Mouse (Mus musculus): ENCODE results near the gene Spx. TPM values are rescaled to one million over a fixed set of nuclear protein-coding genes. Genes with fewer than 3 reads are reported as not detected.

Gene Spx
- total and polyA plus RNA-seq, 2 experiments from 2014 or later = 3.6 to 3.7 TPM

DNA sequence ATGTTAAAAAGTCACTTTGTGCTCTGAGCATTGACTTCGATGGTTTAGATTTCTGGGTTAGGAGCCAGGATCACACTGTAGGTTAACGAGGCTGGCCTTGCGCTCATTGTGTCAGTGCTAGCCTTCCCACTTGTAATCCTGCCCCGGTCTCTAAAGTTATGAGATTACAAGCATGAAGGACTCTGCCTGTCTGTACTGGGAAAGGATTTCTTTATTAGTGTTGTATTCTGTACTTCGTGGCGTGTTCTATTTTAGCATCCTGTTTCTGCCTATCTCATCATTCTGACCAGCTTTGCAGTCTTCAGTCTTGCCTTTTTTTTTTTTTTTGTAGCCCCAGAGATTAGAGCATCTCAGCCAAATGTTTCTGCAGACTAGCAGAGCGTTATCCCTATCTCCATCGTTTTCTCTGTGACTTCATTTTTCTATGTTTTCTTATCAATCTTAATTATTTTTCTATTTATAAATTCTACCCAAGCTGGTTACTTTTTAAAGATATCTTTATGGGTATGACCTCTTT lies 25.4 kb upstream of the Spx start:
- Histone ChIP-seq H3K9ac (replicated peaks; ENCODE audit: low read length) (peak overlapping the region; percentile 85), H3K9me3 (ENCODE audit: low read length) (no peaks in the 10 kb centered on the region), H3K4me3 (ENCODE audit: low read length) (peak overlapping the region; percentile 97), H3K27me3 (ENCODE audit: insufficient read depth, low read length) (no peaks in the 10 kb centered on the region), H3K36me3 (ENCODE audit: insufficient read depth, low read length) (no peaks in the 10 kb centered on the region), H3K4me2 (ENCODE audit: low read depth, low read length) (peak overlapping the region; percentile 89), H3K27ac (no peak overlapping the region), H3K4me1 (ENCODE audit: insufficient read depth, low read length) (0 out of 2 replicates have a peak, but pooled peaks cover 3% of the 10 kb centered on the region)
- WGBS = 22% methylated on average over 8 of the region's 8 CpGs
- DNase-seq (ENCODE audit: low spot score) (no peak), ATAC-seq (no peak)
- no peak for TF ChIP-seq CTCF (IDR thresholded peaks at IDR 0.05; ENCODE audit: low read depth)

DNA sequence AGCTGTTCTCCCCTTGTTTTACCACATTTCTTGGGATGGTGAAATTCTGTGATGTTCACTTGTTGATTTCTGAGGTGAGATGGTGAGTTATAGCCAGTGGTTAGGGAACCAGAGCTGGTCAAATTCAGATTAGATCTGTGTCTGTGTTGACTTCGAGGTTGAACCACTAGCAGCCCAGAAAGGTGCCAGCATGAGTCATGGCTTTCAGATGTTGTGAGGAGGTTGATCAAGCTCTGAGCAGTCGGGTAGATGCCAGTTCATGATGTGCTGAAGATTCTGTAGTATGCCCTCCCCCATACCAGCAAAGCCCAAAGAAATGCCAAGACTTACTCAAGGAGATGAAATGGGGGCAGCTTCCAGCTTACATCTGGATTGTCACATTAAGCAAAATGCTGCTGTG lies 24.1 kb upstream of the Spx start:
- H3K4me1 ChIP-seq (ENCODE audit: insufficient read depth, low read length) = 0 out of 2 replicates have a peak, but pooled peaks cover 3% of the 10 kb centered on the region
- DNase-seq (ENCODE audit: low spot score) (no peak), ATAC-seq (no peak)
- H3K4me2 ChIP-seq (ENCODE audit: low read depth, low read length) = no peak overlapping the region
- H3K4me3 ChIP-seq (ENCODE audit: low read length) = no peak overlapping the region
- H3K36me3 ChIP-seq (ENCODE audit: insufficient read depth, low read length) = no peaks in the 10 kb centered on the region
- no peaks in the 10 kb centered on the region for H3K27me3 ChIP-seq (ENCODE audit: insufficient read depth, low read length)
- TF ChIP-seq CTCF (IDR thresholded peaks at IDR 0.05; ENCODE audit: low read depth) = no peak
- H3K9me3 ChIP-seq (ENCODE audit: low read length) = no peaks in the 10 kb centered on the region
- 92% methylated on average over 2 of the region's 2 CpGs for WGBS
- no peak overlapping the region for H3K9ac ChIP-seq (replicated peaks; ENCODE audit: low read length)
- H3K27ac ChIP-seq = no peak overlapping the region

DNA sequence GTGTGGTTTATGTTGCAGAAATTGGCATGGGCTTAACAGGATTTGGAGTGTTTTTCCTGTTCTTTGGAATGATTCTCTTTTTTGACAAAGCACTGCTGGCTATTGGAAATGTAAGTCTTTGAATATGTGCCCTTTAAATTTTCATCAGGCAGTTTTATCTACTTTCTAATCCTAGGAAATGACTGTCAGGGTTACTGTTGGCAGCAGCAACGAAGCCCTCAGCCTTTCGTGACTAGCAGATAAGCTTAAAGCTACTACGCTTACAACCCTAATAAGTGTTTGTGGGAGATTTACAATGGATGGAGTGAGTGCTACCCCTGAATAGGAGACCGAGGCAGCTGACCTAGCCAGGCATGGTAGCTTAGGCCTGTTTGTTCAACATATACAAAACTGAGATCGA lies 20.9 kb upstream of the Spx start:
- H3K4me2 ChIP-seq (ENCODE audit: low read depth, low read length) = no peak overlapping the region
- no peak overlapping the region for H3K9ac ChIP-seq (replicated peaks; ENCODE audit: low read length)
- H3K27ac ChIP-seq = no peak overlapping the region
- TF ChIP-seq CTCF (IDR thresholded peaks at IDR 0.05; ENCODE audit: low read depth) = no peak
- peaks cover 2% of the 10 kb centered on the region; the same call in 1 of the 2 replicates for H3K36me3 ChIP-seq (ENCODE audit: insufficient read depth, low read length)
- DNase-seq (ENCODE audit: low spot score) (no peak), ATAC-seq (no peak)
- no peaks in the 10 kb centered on the region for H3K4me1 ChIP-seq (ENCODE audit: insufficient read depth, low read length)
- H3K9me3 ChIP-seq (ENCODE audit: low read length) = no peaks in the 10 kb centered on the region
- 91% methylated on average over 5 of the region's 5 CpGs for WGBS
- no peak overlapping the region for H3K4me3 ChIP-seq (ENCODE audit: low read length)
- no peaks in the 10 kb centered on the region for H3K27me3 ChIP-seq (ENCODE audit: insufficient read depth, low read length)

DNA sequence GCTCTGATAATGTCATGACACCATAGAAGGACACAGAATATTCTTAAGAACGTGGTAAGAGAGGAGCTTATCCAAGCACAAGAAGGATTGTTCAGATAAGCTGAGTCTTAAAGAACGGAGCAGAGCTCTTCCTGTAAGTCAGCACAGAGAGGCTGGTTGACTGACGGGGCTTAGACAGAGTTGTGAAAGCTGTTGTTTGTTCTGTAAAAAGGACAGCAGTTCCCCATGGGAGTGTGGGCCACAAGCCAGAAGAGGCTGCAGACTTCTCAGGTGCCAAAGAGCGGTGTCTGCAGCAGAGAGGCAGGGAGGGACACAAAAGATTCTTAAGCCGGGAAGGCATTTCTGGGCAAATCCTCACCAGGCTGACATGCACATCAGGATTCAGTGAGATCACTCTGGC lies 18.6 kb upstream of the Spx start:
- DNase-seq (ENCODE audit: low spot score) (no peak), ATAC-seq (no peak)
- 65% methylated on average over 5 of the region's 5 CpGs for whole genome bisulfite sequencing
- Histone ChIP-seq H3K27me3 (ENCODE audit: insufficient read depth, low read length) (no peaks in the 10 kb centered on the region), H3K36me3 (ENCODE audit: insufficient read depth, low read length) (peaks cover 2% of the 10 kb centered on the region; the same call in 1 of the 2 replicates), H3K9ac (replicated peaks; ENCODE audit: low read length) (no peak overlapping the region), H3K4me1 (ENCODE audit: insufficient read depth, low read length) (no peaks in the 10 kb centered on the region), H3K4me3 (ENCODE audit: low read length) (no peak overlapping the region), H3K27ac (no peak overlapping the region), H3K4me2 (ENCODE audit: low read depth, low read length) (no peak overlapping the region), H3K9me3 (ENCODE audit: low read length) (no peaks in the 10 kb centered on the region)
- no peak for TF ChIP-seq CTCF (IDR thresholded peaks at IDR 0.05; ENCODE audit: low read depth)

DNA sequence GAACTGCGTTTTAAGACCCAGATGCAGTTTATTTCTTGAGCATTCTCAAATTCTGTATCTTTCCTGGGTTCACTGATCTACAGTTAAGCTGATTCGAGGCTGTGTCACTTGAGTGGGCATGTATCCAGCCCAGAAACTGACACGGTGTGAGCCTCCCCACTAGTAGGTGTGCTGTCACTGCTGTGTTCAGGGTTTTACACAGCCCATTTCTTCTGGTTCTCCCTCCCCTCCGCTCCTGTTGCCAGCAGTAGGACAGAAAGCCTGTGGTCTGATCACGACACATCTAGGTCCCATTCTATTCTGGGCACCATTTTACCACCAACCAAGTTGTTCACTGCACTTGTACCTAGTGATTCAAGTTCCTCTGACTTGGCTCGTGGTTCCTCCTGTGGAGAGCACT lies 17.5 kb upstream of the Spx start:
- H3K4me3 ChIP-seq (ENCODE audit: low read length) = no peak overlapping the region
- DNase-seq (ENCODE audit: low spot score) (no peak), ATAC-seq (no peak)
- TF ChIP-seq CTCF (IDR thresholded peaks at IDR 0.05; ENCODE audit: low read depth) = no peak
- H3K4me2 ChIP-seq (ENCODE audit: low read depth, low read length) = no peak overlapping the region
- no peak overlapping the region for H3K9ac ChIP-seq (replicated peaks; ENCODE audit: low read length)
- no peaks in the 10 kb centered on the region for H3K9me3 ChIP-seq (ENCODE audit: low read length)
- H3K27me3 ChIP-seq (ENCODE audit: insufficient read depth, low read length) = no peaks in the 10 kb centered on the region
- no peak overlapping the region for H3K27ac ChIP-seq
- 90% methylated on average over 6 of the region's 6 CpGs for WGBS
- H3K4me1 ChIP-seq (ENCODE audit: insufficient read depth, low read length) = no peaks in the 10 kb centered on the region
- H3K36me3 ChIP-seq (ENCODE audit: insufficient read depth, low read length) = peaks cover 10% of the 10 kb centered on the region; the same call in 1 of the 2 replicates

DNA sequence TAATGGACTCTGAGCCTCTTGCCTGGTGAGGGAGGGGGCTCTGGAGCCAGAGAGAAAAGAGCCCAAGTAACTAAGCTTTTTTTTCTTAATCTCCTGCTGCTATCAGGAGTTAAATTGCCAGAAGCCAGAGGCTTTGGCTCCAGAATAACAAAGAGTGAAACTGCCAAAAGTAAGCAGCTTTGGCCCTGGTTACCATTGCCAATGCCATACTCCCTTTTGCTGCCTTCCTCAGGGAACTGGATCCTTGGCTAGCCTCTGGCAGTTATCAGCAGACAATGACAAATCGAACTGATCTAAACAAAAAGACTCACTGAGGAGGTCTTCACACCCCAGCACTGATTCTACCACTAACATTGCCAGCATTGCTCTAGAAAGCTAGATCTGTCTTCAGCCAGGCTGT lies 2.1 kb upstream of the Spx start:
- DNase-seq (ENCODE audit: low spot score) = peak; percentile 61
- 0 out of 2 replicates have a peak, but pooled peaks have one; percentile 29 for ATAC-seq
- Histone ChIP-seq H3K4me3 (ENCODE audit: low read length) (no peak overlapping the region), H3K27me3 (ENCODE audit: insufficient read depth, low read length) (peaks cover 19% of the 10 kb centered on the region; the same call in 1 of the 2 replicates), H3K9ac (replicated peaks; ENCODE audit: low read length) (no peak overlapping the region), H3K36me3 (ENCODE audit: insufficient read depth, low read length) (no peaks in the 10 kb centered on the region), H3K4me1 (ENCODE audit: insufficient read depth, low read length) (no peaks in the 10 kb centered on the region; the same call in 1 of the 2 replicates), H3K27ac (no peak overlapping the region), H3K4me2 (ENCODE audit: low read depth, low read length) (no peak overlapping the region), H3K9me3 (ENCODE audit: low read length) (no peaks in the 10 kb centered on the region)
- TF ChIP-seq CTCF (IDR thresholded peaks at IDR 0.05; ENCODE audit: low read depth) = no peak
- 15% methylated on average over 1 of the region's 1 CpGs for WGBS

DNA sequence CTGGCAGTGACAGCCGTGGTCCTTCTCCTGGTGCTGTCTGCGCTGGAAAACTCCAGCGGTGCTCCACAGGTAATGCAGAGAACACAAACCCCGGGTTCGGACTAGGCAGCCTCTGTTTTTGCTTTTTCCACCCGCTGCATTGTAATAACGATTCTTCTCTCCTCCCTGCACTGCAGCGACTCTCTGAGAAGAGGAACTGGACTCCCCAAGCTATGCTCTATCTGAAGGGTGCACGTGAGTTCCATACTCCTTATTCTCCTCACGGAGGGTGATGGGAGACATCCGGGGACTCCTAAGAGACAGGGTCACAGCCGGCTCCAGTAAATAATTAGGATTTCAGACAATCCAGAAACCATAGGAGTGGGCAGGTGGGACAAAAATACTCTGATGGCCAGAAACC lies 604 bp downstream of the Spx start:
- ATAC-seq (no peak), DNase-seq (ENCODE audit: low spot score) (no peak)
- Histone ChIP-seq H3K9me3 (ENCODE audit: low read length) (no peaks in the 10 kb centered on the region), H3K9ac (replicated peaks; ENCODE audit: low read length) (no peak overlapping the region), H3K4me1 (ENCODE audit: insufficient read depth, low read length) (no peaks in the 10 kb centered on the region; the same call in 1 of the 2 replicates), H3K4me2 (ENCODE audit: low read depth, low read length) (peak overlapping the region; percentile 71), H3K27ac (no peak overlapping the region), H3K4me3 (ENCODE audit: low read length) (peak overlapping the region; percentile 38), H3K27me3 (ENCODE audit: insufficient read depth, low read length) (peaks cover 19% of the 10 kb centered on the region; the same call in 1 of the 2 replicates), H3K36me3 (ENCODE audit: insufficient read depth, low read length) (no peaks in the 10 kb centered on the region)
- 18% methylated on average over 12 of the region's 12 CpGs for WGBS
- no peak for TF ChIP-seq CTCF (IDR thresholded peaks at IDR 0.05; ENCODE audit: low read depth)

All from hindbrain, postnatal 0 days (tissue).